Mouse (Mus musculus) cerebellum, adult 9-11 months (tissue): ENCODE data around the gene Oxtr.

Source experiments
- DNase-seq: peaks from one replicate; pipeline ENCODE4 v3.0.0; 2022

Gene Oxtr

DNA sequence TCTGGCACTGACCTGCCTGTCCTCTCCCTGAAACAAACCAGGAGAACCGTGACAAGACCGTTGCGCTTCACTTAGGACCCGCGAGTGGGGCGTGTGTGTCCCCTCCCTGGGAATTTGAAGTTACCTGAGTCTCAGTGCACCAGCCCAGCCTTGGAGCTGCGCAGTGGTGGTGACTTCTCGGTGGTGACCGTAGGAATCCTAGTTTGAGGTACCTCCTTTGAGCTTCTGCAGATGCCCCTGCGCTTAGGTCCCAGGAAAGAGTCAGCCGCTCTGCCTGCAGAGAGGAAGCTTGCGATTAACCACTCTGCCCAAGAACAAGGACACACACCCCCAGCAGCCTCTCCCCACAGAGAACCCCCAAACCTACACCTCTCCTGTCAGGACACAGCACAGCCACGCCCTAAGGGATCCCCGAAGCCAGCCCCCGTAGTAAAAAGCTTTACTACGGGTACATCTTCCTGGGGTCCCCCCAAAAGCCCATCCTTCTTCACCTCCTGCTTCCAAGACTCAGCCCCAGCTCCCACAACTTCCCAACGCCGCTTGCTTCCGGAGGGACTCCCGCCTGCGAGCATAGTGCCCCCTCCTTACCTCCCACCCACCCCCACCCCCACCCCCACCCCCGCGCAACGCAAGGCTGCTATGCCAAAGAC, at the start of gene Oxtr:
Gene Oxtr (minus strand): TSS at position 34 of the 650 bp plus-strand sequence.
- DNase-seq: no peak

- DNase-seq: no peak
Measured at GRCm38 (mm10) chr6:112525434-112525833, 35.7 kb upstream of the Oxtr start.

GRCm38 (mm10) chr6:112524459-112524858, 34.7 kb upstream of the Oxtr start:
- DNase-seq: no peak

GRCm38 (mm10) chr6:112517991-112518390, 28.2 kb upstream of the Oxtr start:
- no peak for DNase-seq

GRCm38 (mm10) chr6:112517572-112517971, 27.8 kb upstream of the Oxtr start:
- DNase-seq: no peak

DNA sequence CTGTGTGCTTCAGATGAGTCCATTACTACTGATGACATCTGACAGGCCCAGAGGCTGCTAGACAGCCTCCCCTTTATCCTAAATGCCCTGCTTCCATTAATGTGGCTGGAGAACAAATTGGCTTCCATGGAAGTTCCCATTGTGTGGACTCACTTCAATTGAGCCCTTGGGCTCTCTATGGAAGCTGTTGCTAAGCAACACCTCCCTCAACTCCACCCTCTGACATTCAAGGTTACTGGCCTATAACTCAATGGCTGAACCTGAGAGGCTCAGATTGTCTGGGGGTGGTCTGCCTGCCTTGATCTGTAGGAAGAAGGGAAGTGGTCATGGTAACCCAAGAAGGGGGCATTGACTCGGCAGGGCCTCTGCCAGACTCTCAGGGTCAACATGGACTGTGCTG, 26.8 kb upstream of the Oxtr start:
- DNase-seq: no peak

- no peak for DNase-seq
Measured at GRCm38 (mm10) chr6:112514591-112514990, 24.8 kb upstream of the Oxtr start.

DNA sequence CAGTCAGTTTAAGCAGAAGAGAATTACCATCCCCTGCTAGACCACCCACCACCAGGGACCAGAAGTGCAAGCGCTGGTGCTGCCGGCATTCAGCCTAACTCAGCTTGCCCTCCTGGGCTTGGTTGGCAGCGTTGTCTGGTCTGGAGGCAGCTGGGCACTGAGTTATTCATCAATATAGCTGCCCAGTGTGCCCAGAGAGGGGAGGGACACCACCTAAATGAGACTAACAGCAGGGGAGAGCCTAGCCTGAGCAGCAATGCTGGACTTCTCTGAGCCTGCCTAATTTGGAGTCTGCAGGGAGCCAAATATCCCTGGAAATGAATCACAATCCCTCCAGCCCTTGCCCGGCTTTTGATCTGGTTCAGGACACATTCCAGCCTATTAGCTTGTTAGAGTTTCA, 20.6 kb upstream of the Oxtr start:
- DNase-seq: no peak

DNA sequence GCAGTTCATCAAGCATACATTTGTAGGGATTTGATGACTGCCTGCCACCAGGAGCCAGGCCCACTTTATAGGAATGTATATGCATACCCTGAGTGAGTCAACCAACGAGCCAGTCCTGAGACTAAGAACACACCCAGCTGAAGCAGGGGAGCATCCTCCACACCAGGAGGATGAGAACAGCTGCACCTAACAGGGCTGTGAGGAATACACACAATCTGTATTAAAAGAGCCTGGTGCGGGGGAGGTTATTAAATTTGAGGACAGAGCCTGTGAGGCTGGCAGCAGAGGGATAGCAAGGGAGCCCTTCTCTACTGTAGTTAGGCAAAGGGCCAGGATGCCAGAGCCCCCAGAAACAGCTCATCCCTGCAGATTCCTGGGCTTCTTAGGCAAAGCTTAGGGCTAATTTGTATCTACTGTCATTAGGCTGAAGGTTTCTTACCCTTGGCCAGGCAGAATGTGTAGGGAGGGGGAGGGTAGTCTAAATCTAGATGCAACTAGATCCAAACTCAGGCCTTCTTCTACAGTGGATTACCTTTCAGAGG, 19.9 kb upstream of the Oxtr start:
- no peak for DNase-seq

GRCm38 (mm10) chr6:112507617-112508016, 17.9 kb upstream of the Oxtr start:
- DNase-seq: no peak

DNA sequence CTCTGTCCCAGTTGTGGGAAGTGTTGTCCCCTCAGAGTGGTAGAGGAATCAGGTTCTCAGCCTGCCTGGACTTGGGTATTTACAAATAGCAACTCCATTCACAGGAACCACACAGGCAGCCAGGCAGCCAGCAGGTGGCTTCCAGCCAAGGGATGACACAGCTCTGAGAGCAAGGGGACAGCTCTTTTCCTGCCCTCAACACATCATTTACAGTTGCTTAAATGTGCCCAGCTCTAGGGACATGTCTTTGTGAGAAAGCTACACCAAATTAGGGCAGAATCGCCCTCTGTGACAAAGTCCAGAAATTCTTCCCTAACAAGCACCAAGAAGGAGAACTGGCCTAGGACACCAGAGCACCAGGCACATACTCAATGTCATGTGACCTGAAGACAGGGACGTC, 11.4 kb upstream of the Oxtr start:
- no peak for DNase-seq

DNA sequence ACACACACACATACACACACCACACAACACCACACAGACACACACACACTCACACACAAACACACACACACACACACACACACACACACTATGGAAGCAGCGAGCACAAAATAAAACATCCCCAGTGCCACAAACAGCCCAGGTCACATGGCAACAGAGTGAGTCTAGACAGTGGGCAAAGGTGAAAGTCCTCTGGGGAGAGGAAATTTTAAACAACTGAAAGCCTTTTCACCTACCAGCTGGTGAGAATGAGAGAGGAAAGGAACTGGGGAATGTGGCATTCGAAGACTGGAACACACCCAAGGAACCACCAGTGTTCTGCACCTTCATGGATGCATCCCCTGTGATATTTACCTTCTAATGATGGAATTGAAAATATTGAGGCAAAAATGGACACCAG, 9.7 kb upstream of the Oxtr start:
- DNase-seq: no peak

DNA sequence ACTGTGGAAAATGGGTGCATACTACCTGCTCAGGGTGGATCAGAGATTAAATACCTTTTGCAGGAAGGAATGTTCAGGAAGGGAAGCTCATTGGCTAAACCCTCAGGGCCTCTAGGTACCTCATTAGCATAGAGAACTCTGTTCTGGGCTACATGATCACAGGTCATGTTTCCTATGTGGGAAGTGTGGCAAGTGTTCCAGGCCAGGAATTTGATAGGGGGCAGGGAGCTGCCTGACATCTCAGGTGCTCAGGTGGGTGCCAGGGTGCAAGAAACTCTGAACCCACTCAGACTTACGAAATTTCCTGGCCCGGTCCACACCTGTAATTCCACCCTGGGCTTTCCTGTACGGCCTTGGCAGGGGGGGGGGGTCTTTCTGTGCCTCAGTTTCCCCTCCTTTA, 9.0 kb upstream of the Oxtr start:
- DNase-seq: no peak

DNA sequence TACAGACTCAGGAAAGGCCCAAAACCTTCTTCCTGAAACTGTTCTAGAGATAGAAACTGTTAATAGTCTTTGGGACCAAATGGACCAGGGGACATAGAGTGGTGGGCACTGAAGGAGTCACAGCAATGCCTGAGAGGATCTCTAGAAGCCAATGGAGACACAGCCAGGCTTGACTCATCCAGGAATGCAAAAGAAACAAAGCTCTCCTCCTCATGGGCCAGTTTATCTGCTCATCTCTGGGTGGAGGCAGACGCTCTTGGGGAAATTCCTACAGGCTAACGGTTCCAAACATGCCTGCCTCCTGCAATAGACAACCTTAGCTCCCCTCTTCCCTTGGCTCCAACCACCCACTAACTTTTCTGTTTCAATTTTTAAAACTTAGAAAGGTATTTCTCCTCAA, 7.7 kb upstream of the Oxtr start:
- no peak for DNase-seq

- DNase-seq: no peak
Measured at GRCm38 (mm10) chr6:112496291-112497060, 6.7 kb upstream of the Oxtr start.

GRCm38 (mm10) chr6:112495219-112495618, 5.5 kb upstream of the Oxtr start:
- no peak for DNase-seq

GRCm38 (mm10) chr6:112494620-112495081, 4.9 kb upstream of the Oxtr start:
- DNase-seq: no peak

- no peak for DNase-seq
Measured at GRCm38 (mm10) chr6:112493371-112493770, 3.6 kb upstream of the Oxtr start.

DNA sequence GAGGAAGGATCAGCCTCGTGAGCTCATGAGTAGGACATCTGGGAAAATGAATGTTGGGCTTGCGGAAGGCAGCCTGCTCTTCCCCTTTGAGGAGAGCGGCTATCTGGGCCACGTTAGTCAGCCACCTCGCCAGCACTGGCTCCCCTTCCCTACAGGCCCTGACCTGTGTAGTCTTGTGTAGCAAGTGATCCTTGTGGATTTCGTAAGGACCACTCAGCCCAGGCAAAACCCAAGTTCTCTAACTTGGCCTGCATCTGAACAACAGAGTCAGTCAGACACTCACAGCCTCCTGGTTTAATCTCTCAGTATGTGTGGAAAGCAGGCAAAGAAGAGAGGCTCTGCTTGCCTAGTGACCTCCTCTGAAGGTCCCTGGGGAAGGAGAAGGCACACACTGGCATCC, 2.9 kb upstream of the Oxtr start:
- DNase-seq: no peak

- DNase-seq: no peak
Measured at GRCm38 (mm10) chr6:112491521-112491920, 1.8 kb upstream of the Oxtr start.

DNA sequence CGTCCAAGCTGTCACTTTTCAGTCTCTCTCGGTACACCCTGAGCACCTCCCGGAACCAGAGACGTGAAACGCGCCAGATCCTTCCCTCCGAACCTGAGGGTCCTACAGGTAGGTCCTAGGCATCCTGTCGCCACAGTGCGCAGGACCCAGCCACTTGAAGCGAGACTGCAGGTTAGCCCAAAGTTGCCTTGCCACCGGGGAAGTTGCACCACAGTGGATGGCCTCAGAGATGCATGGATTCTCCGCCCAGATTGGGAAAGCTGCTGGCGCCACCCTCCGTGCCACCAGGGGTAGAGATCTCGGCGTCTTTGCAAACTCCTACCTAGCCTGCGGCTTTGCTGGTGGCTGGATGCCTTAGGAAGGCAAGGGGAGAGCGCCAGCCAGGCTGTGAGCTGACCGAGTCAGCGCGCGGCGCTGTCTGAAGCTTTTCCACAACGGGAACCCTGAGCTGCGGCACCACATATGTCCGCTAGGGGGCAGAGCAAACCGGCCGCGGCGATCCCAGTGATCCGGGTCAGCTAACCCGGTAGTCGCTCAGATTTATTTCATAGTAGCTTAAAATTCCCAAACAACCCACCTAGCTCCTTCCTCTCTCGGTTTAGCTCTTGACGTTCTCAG, 991 bp upstream of the Oxtr start:
- DNase-seq: peak; percentile 48

DNA sequence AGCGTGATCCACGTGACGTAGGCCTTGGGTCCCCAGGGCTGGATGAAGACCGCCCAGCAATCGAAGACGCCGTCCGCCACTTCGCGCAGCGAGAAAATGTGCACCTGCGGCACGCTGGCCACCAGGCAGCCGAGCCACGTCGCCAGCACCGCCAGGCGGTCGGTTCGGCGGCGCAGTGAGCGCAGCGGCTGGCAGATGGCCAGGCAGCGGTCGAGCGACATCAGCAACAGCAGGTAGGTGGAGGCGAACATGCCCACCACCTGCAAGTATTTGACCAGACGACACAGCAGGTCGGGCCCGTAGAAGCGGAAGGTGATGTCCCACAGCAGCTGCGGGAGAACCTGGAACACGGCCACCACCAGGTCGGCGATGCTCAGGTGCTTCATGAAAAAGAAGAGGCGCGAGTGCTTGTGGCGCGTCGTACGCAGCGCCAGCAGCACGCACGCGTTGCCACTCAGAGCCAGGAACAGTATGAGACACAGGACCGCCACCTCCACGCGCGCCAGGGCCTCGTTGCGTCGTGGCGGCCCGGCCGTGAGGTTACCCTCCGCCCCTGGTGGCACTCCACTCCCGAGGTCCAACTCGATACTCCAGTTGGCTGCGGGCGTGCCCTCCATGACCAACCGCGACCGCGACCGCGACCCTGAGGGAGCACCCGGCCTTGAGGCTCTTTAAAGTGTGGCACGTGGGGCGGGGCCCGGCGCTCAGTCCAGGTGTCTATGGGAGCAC, 398 bp downstream of the Oxtr start:
- DNase-seq: no peak

GRCm38 (mm10) chr6:112488821-112489180, 942 bp downstream of the Oxtr start:
- DNase-seq: no peak
